Mouse (Mus musculus) urinary bladder, postnatal 10 days (tissue): ENCODE data around the gene Flt1.

ENCODE experiments used
- DNase-seq: peaks from one replicate; pipeline ENCODE4 v3.0.0; 2022; ENCODE audit warnings: low spot score

The Flt1 gene

DNA sequence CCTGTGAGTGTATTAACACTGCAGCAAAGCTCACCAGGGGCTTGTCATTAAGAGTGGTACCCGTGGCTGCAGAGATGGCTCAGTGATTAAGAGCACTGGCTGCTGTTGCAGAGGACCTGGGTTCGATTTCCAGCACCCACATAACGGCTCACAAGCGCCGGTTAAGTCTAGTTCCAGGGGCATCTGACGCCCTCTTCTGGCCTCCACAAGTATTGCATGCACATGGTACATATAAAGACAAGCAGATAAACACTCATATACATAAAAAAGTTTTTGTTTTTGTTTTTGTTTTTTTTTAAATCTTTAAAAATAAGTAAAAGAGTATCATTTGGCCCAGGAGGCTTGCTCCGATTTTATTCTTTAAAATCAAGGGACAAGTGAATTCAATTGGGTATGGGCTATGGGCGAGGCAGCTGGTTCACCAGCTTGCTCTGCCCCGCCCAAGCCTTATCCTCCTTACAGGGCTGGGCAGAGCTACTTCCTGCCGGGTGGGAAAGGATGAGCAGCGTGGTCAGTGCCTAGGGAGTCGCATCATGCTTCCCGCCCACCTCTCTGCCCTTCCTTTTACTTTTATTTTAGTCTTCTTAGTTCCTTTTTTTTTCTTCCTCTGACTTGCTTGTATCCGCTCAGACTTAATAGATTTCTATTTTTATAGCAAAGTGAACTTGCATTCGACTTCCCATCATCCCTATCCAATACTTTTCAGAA is 57.0 kb downstream of the Flt1 start:
- DNase-seq, result no peak

DNA sequence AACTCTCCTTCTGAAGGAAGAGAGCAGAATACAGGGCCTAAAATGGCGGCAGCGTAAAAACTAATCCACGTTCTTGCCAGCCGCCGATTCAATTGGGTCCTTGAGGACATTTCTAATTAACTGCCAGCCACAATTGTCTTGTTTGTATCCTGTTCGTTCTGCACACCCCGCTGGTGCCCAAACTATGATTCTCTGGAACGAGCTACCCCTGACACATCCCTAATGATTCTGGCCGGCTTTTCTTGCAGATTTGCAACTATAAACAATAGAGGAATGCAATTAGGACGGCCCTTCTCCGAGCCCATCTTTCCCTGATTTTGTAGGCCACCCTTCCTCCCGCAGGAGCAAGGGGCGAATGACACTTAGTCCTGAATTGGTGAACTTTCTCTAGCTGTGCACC is 59.9 kb downstream of the Flt1 start:
- no peak for DNase-seq

- no peak for DNase-seq
Observed at GRCm38 (mm10) chr5:147665381-147665780, 60.4 kb downstream of the Flt1 start.

DNA sequence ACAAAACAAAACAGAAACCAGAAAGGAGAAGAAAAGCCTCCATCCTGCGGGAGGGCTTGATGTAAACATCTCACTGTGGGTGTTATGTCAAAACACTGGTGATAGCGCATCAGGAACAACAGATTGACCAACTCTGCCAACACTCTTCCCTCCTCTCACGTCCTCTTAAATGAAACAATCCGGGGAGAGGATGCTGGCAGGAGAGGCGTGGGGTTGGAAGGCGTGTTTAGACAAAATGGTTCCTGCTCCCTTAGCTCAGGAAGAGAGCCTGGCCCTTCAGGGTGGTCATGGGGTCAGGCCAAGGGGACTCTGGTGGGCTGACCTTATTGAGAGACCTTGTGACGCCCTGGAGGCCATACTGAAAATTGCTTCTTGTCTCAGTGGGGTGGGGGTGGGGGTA is 65.9 kb downstream of the Flt1 start:
- DNase-seq, result no peak

GRCm38 (mm10) chr5:147657882-147658855 is 67.6 kb downstream of the Flt1 start:
- DNase-seq, result no peak

GRCm38 (mm10) chr5:147655761-147656160 is 70.0 kb downstream of the Flt1 start:
- no peak for DNase-seq

GRCm38 (mm10) chr5:147651233-147651632 is 74.6 kb downstream of the Flt1 start:
- DNase-seq, result no peak

DNA sequence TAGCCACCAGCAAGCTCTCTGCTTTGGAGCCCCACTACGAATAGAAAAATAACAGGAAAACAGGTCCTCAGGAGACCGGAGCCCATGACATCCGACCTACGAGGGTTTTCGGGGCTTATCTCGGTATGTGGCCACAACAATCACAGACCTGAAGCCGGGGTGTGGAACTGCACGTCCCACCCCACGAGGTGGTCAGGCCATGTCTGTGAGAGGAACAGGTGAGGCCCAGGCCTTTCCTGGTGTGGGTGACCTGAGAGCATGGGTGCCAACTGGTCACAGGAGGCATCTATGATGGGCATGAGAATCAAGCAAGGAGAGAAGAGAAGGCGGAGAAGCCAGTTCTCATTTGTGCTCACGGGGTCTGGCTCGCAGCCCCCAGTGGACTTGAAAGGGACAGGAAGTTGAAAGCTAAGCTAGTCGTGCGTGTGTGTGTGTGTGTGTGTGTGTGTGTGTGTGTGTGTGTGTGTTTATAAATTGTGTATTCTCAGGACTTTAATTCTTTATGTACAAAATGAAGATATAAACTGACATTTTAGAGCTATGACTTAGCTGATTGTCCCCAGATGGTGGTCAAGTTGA is 79.4 kb downstream of the Flt1 start:
- DNase-seq, result no peak

DNA sequence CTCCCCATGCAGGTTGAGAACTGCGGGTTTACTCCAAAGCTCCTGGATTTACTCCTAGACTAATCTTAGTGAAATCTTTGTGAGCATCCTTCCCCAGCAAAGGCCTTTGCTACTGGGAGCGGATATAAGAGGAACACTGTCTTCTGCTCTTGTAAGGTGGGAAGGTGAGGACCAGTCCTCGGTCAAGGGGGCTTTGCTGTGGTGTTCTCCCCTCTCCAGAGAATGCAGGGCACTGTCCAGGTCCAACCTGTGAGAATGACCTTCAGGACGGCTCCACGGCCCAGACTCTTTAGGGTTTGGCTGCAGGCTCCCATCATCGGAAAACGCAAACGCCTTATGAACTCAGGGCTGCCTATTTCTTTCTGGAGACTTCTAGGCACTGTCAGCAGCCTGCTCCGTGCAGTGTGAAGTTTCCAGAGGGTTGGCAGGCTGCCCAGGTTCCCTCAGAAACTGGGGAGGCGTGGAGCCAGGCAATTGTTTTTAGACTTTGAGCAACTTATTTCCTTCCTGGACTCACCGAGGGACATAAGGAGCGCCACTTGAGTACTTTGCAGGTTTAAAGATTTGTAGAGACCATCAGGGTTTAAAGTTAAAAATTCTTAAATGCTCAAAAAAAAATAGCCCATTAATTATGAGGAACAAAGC is 80.7 kb downstream of the Flt1 start:
- DNase-seq, result peak; percentile 19

DNA sequence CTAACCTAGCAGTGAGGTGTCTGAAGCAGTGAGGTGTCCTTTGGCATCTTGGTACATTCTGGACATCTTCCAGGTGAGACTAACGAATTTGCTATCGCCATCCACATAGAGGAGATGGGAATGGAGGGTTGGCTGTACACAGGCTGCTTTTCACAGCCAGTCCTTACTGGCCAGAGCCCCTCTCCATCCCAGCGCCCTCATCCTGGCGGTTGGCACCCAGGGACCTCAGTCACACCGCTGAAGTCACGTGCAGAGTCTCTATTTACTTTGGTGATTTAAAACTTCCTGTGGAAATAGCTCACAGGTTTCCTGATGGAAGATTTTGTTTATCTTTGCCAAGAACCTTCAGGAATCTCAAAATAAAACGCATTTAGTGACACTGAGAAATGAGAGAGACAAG is 84.4 kb downstream of the Flt1 start:
- DNase-seq, result no peak

DNA sequence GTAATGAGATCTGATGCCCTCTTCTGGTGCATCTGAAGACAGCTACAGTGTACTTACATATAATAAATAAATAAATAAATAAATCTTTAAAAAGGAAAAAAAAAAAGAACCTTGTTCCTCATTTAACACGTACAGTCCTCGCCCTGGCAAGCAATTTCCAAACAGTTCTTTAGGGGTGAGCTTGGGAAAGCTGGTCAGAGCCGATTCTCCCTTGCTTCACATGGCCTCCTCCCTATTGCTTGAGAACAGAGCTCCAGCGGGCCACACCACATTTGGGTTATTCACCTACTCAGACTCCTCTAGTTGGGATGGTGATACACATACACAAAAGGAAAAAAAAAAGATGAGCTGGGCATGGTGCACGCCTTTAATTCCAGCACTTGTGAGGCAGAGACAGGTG is 85.9 kb downstream of the Flt1 start:
- DNase-seq, result no peak

GRCm38 (mm10) chr5:147636676-147637075 is 89.1 kb downstream of the Flt1 start:
- no peak for DNase-seq

GRCm38 (mm10) chr5:147635883-147636282 is 89.9 kb downstream of the Flt1 start:
- DNase-seq, result no peak

- DNase-seq, result no peak
Observed at GRCm38 (mm10) chr5:147634016-147634415, 91.8 kb downstream of the Flt1 start.

DNA sequence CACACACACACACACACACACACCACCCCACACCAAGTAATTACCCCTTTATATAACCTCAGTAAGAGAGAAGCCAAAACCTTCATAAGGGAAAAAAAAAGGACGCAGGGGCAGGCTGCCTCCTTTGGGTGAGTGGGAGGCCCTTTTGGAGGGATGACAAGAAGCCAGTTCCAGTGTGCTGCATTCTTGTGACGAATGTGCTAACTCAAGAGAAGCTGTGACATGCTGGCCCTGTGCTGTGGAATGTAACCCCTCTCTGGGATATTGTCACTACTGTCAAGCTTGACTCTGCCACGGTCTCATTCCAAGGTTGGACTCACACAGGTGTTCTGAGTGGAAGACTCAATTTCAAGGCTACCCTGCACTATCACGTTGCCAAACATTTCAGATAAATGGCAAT is 93.1 kb downstream of the Flt1 start:
- no peak for DNase-seq

DNA sequence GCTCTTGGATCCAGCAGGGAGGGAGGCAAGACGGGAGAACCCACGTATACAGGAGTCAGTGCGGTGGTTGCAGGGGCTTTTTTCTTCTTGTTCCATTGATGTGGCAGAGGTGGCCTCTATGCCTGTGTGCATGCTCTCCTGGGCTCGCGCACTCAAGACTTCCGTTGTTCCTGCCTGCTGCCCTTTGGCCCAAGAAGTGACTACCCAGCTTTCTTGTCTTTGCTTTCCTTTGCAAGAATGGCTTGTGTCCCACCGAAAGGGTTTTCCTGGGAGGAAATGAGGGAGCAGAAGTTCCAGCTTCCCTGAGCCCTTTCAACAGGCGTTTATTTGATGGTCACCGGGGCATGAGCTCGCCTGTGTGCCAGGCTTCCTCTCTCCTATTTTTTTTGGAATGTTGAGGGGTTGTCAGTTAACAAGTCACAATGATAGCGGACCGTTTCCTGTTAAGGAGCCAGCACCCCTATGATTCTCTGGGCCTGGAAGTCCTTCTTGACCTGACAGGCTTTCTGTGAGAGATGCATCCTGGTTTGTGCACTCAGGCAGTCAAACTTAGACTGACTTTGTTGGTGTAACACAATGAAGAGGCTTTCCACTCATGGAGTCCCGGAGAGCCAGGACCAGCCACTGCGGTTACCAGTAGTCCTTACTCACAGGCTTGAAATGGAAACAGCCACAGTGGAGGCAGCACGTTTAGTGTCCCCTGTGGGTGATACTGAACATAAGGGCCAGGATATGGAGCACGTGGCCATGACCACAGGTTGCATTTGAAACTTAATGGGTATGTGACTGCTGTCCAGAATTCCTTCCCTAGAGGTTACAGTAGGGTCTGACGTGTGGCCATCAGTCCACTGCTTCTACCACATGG is 95.2 kb downstream of the Flt1 start:
- DNase-seq, result no peak

- no peak for DNase-seq
Observed at GRCm38 (mm10) chr5:147626944-147627343, 98.9 kb downstream of the Flt1 start.

DNA sequence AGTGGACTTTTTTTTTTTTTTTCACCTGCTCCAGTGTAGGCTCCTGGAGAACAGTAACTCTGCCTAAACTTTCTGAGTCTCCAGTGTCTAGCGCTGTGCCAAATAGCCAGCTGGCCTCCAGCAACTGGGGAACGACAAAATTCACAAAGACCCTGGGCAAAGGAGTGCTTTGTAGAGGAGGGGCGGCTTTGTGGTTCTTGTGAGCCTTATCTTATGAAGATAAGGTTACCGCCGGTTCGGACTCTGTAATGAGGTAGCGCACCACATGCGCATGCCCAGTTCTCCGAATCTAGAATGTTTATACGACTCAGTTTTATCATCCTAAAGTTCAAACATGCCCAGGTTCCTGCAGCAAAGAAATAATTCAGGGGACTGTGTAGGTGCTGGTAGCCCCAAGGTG is 102.1 kb downstream of the Flt1 start:
- DNase-seq, result no peak

- DNase-seq, result no peak
Observed at GRCm38 (mm10) chr5:147620178-147620577, 105.6 kb downstream of the Flt1 start.

- DNase-seq, result no peak
Observed at GRCm38 (mm10) chr5:147618243-147618642, 107.6 kb downstream of the Flt1 start.

DNA sequence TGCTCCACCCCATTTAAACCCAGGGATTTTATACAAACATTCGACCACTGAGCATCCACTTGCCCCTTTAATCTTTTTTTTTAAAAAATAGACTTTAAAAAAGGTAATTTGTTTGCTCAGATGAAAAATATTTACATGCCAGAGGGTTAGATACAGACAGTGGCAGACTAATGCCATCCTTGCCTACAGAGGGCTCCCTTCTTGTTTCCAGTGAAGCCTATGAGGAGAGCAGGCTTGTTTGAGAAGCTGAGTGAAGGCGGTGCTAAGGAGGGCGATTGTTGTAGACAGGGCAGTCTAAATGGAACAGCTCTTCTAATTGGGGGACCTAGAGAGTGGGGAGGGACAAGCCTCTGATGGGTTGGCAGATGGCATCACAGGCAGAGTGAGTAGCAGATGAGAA is 109.4 kb downstream of the Flt1 start:
- no peak for DNase-seq
